Mouse (Mus musculus) heart, embryonic 11.5 days (tissue): ENCODE measurements around the gene Rap1b. TPM values are rescaled to one million over a fixed set of nuclear protein-coding genes. Genes with fewer than 3 reads are reported as not detected.

ENCODE experiments used
- ATAC-seq: fragments of 200-750 bp; cut with Nextera tagmentation; replicated peaks from 2 replicates; pipeline ENCODE4 v1.8.0; 2017; ENCODE audit warnings: moderate library complexity; ENCODE audit not compliant: insufficient number of reproducible peaks, low FRiP score, low TSS enrichment
- H3K27ac ChIP-seq: fragments of 300-500 bp; sonication (generic); 2 replicates; pipeline ENCODE4 v1.5.1; 2014; ENCODE audit warnings: mild to moderate bottlenecking, low read depth, low read length
- H3K27me3 ChIP-seq: fragments of 300-500 bp; sonication (generic); 2 replicates; pipeline ENCODE4 v1.6.1; 2014; ENCODE audit warnings: mild to moderate bottlenecking, low read length, mixed read lengths; ENCODE audit not compliant: control insufficient read depth, insufficient read depth
- H3K36me3 ChIP-seq: fragments of 300-500 bp; sonication (generic); 2 replicates; pipeline ENCODE4 v1.6.1; 2014; ENCODE audit warnings: mild to moderate bottlenecking, low read length, moderate library complexity, mixed read lengths; ENCODE audit not compliant: control insufficient read depth, insufficient read depth
- H3K4me1 ChIP-seq: fragments of 300-500 bp; sonication (generic); 2 replicates; pipeline ENCODE4 v1.6.1; 2014; ENCODE audit warnings: low read length; ENCODE audit not compliant: control insufficient read depth, insufficient read depth
- H3K4me2 ChIP-seq: fragments of 300-500 bp; sonication (generic); 2 replicates; pipeline ENCODE4 v1.6.1; 2014; ENCODE audit warnings: mild to moderate bottlenecking, moderate library complexity
- H3K4me3 ChIP-seq: fragments of 300-500 bp; sonication (generic); 2 replicates; pipeline ENCODE4 v1.5.1; 2014; ENCODE audit warnings: low read depth, low read length
- H3K9ac ChIP-seq: fragments of 300-500 bp; sonication (generic); 2 replicates; pipeline ENCODE4 v1.6.1; 2014; ENCODE audit warnings: mild to moderate bottlenecking, low read depth, low read length, moderate library complexity
- H3K9me3 ChIP-seq: fragments of 300-500 bp; sonication (generic); replicated peaks from 2 replicates; pipeline ENCODE4 v1.6.1; 2016; ENCODE audit warnings: low read length; ENCODE audit not compliant: control insufficient read depth
- WGBS: fragments of 180-500 bp; shearing (Covaris S2); extraction: QIAGEN DNeasy Blood & Tissue Kit; methylation state at CpG from one replicate; pipeline ENCODE4 v1.1.7; 2014; ENCODE audit not compliant: insufficient replicate concordance; 5-methylcytosine and 5-hydroxymethylcytosine counted together
- polyA plus RNA-seq: library from polyadenylated mRNA; unstranded; fragments of >200 nt; fragmentation: Nextera tagmentation; extraction: Ambion mirVana; gene quantifications from 2 replicates; pipeline ENCODE4 v1.2.1, GENCODE M21; 2014

Gene Rap1b
- polyA plus RNA-seq, 1 experiment from 2014 or later: 137 TPM

DNA sequence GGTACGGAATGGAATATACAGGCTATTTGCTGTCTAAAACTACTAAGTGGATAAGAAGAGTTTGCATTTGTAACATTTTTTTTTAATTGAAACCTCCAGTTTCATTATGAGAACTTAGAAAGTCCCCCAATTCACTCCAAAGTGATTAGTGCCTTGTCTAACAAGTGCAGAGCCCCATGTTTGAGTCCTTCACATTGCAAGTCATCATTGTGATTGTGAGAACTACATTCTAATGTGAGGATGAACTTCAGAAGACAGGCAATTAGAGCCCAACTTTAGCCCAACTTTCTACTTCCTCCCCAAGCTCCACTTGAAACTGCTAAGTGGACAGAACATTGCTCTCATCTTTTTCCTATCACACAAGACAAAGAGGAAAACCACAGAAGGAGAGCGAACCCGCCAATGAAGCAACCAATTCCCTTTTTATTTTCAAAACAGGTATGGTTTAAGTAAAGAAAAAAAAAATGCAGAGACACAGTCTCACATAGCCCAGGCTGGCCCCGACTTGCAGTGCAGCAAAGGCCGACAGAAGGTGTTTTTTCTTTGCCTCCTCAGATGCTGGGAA lies 5.3 kb downstream of the Rap1b start:
- Histone ChIP-seq H3K4me1 (peaks cover 19% of the 10 kb centered on the region), H3K27me3 (no peaks in the 10 kb centered on the region), H3K4me2 (no peak overlapping the region), H3K9ac (no peak overlapping the region), H3K27ac (no peak overlapping the region), H3K9me3 (no peaks in the 10 kb centered on the region), H3K36me3 (no peaks in the 10 kb centered on the region), H3K4me3 (no peak overlapping the region)
- no peak for ATAC-seq
- WGBS: 89% methylated on average over 5 of the region's 5 CpGs

- Histone ChIP-seq H3K4me1 (peaks cover 20% of the 10 kb centered on the region), H3K27me3 (no peaks in the 10 kb centered on the region), H3K9ac (no peak overlapping the region), H3K27ac (no peak overlapping the region), H3K36me3 (no peaks in the 10 kb centered on the region), H3K9me3 (no peaks in the 10 kb centered on the region), H3K4me2 (no peak overlapping the region), H3K4me3 (no peak overlapping the region)
- ATAC-seq: no peak
- 86% methylated on average over 3 of the region's 3 CpGs for WGBS
Observed at GRCm38 (mm10) chr10:117839737-117840136, 6.1 kb downstream of the Rap1b start.

GRCm38 (mm10) chr10:117838924-117839323 lies 6.9 kb downstream of the Rap1b start:
- Histone ChIP-seq H3K36me3 (no peaks in the 10 kb centered on the region), H3K4me1 (peaks cover 20% of the 10 kb centered on the region), H3K4me3 (no peak overlapping the region), H3K27me3 (no peaks in the 10 kb centered on the region), H3K27ac (no peak overlapping the region), H3K4me2 (no peak overlapping the region), H3K9me3 (no peaks in the 10 kb centered on the region), H3K9ac (no peak overlapping the region)
- WGBS: 82% methylated on average over 3 of the region's 3 CpGs
- no peak for ATAC-seq

DNA sequence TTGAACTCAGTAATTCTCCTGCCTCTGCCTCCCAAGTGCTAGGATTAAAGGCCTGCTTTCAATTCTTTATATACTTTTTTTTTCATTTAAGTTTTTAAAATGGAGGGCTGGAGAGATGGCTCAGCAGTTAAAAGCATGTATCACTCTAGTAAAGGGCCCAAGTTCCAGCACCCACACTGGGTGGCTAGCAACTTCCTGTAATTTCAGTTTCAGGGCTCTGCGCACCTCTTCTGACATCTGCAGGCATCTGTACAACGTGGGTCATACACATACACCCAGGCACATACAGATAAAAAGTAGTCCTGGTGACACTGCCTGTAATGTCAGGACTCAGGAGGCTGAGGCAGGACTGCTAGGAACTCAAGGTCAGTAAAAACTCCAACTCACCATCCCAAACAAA lies 9.5 kb downstream of the Rap1b start:
- no peak for ATAC-seq
- no peaks in the 10 kb centered on the region for H3K27me3 ChIP-seq
- H3K36me3 ChIP-seq: no peaks in the 10 kb centered on the region
- H3K4me2 ChIP-seq: no peak overlapping the region
- no peak overlapping the region for H3K27ac ChIP-seq
- WGBS: 64% methylated on average over 2 of the region's 2 CpGs
- H3K4me1 ChIP-seq: peaks cover 14% of the 10 kb centered on the region
- no peaks in the 10 kb centered on the region for H3K9me3 ChIP-seq
- no peak overlapping the region for H3K9ac ChIP-seq
- no peak overlapping the region for H3K4me3 ChIP-seq

GRCm38 (mm10) chr10:117835453-117835852 lies 10.4 kb downstream of the Rap1b start:
- Histone ChIP-seq H3K27me3 (no peaks in the 10 kb centered on the region), H3K36me3 (no peaks in the 10 kb centered on the region), H3K4me3 (no peak overlapping the region), H3K9me3 (no peaks in the 10 kb centered on the region), H3K4me1 (peaks cover 9% of the 10 kb centered on the region), H3K27ac (no peak overlapping the region), H3K4me2 (no peak overlapping the region), H3K9ac (no peak overlapping the region)
- WGBS: 70% methylated on average over 5 of the region's 5 CpGs
- no peak for ATAC-seq

GRCm38 (mm10) chr10:117830797-117831196 lies 15.0 kb downstream of the Rap1b start:
- ATAC-seq: no peak
- H3K9me3 ChIP-seq: no peaks in the 10 kb centered on the region
- H3K36me3 ChIP-seq: no peaks in the 10 kb centered on the region
- H3K9ac ChIP-seq: no peak overlapping the region
- WGBS: 83% methylated on average over 3 of the region's 3 CpGs
- no peak overlapping the region for H3K4me2 ChIP-seq
- H3K27me3 ChIP-seq: no peaks in the 10 kb centered on the region
- no peak overlapping the region for H3K27ac ChIP-seq
- H3K4me3 ChIP-seq: no peak overlapping the region
- peaks cover 9% of the 10 kb centered on the region for H3K4me1 ChIP-seq

GRCm38 (mm10) chr10:117829472-117830155 lies 16.2 kb downstream of the Rap1b start:
- Histone ChIP-seq H3K9me3 (no peaks in the 10 kb centered on the region), H3K4me1 (peaks cover 11% of the 10 kb centered on the region), H3K9ac (no peak overlapping the region), H3K4me2 (no peak overlapping the region), H3K4me3 (no peak overlapping the region), H3K36me3 (no peaks in the 10 kb centered on the region), H3K27ac (no peak overlapping the region), H3K27me3 (no peaks in the 10 kb centered on the region)
- no peak for ATAC-seq
- WGBS: 88% methylated on average over 7 of the region's 7 CpGs

- 73% methylated on average over 4 of the region's 4 CpGs for WGBS
- no peak overlapping the region for H3K4me2 ChIP-seq
- H3K9me3 ChIP-seq: no peaks in the 10 kb centered on the region
- ATAC-seq: no peak
- peaks cover 11% of the 10 kb centered on the region for H3K4me1 ChIP-seq
- no peaks in the 10 kb centered on the region for H3K27me3 ChIP-seq
- H3K27ac ChIP-seq: no peak overlapping the region
- H3K4me3 ChIP-seq: no peak overlapping the region
- H3K9ac ChIP-seq: no peak overlapping the region
- peaks cover 3% of the 10 kb centered on the region; the same call in 1 of the 2 replicates for H3K36me3 ChIP-seq
Observed at GRCm38 (mm10) chr10:117829022-117829421, 16.8 kb downstream of the Rap1b start.

DNA sequence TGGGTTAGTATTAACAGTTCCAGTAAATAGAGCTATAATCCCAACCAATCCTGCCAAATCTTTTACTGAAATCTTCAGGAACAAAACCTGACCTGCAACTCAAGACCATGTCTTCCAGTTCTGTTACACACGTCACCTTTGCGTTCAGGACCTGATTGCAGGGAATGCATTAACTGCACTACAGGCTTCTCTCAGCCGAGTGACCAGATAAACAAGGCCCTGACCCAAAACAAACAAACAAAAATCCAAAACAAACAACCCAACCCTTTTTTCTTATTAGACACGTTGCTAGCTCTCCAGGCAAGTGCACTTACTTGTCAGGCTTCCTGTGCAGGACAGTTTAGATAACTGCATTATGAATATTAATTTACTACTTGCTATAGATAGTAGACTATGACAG lies 17.3 kb downstream of the Rap1b start:
- Histone ChIP-seq H3K27ac (no peak overlapping the region), H3K9me3 (no peaks in the 10 kb centered on the region), H3K9ac (no peak overlapping the region), H3K4me2 (no peak overlapping the region), H3K36me3 (peaks cover 5% of the 10 kb centered on the region; the same call in 1 of the 2 replicates), H3K4me3 (no peak overlapping the region), H3K4me1 (peaks cover 11% of the 10 kb centered on the region), H3K27me3 (no peaks in the 10 kb centered on the region)
- 62% methylated on average over 4 of the region's 4 CpGs for WGBS
- ATAC-seq: no peak
